ENCODE assay signal across 16 mouse cellular contexts in genomic region chr1:140432039-140432438, GRCm38 (mm10).
"Had no signal": no experiment of that assay in that cellular context is flagged by ENCODE, and none has a peak within 500 bp of the region (broad histone marks: within the 10 kb centered on the region; RNA-seq: fewer than 3 reads in every experiment).

No protein-coding gene starts in this region.

- H3K4me1 ChIP-seq: liver, embryonic 13.5 days; liver, embryonic 15.5 days; lung, embryonic 15.5 days; megakaryocyte, embryonic 14.5 days; neural tube, embryonic 12.5 days had no signal

- H3K9ac ChIP-seq: liver, embryonic 13.5 days; liver, embryonic 15.5 days; liver, postnatal 0 days; lung, embryonic 15.5 days; neural tube, embryonic 12.5 days had no signal

- H3K4me2 ChIP-seq: liver, embryonic 13.5 days; liver, embryonic 15.5 days; lung, embryonic 15.5 days; midbrain, embryonic 11.5 days; neural tube, embryonic 12.5 days had no signal

- H3K27me3 ChIP-seq: liver, embryonic 13.5 days; liver, embryonic 15.5 days; lung, embryonic 15.5 days; megakaryocyte, embryonic 14.5 days; neural tube, embryonic 12.5 days had no signal

- H3K9me3 ChIP-seq: liver, embryonic 13.5 days; liver, embryonic 15.5 days; lung, embryonic 15.5 days; neural tube, embryonic 12.5 days had no signal

- ATAC-seq: liver, postnatal 0 days; lung, postnatal 0 days had no signal

- H3K27ac ChIP-seq: liver, embryonic 13.5 days; liver, embryonic 15.5 days; lung, embryonic 15.5 days; macrophage; neural tube, embryonic 12.5 days had no signal

- H3K36me3 ChIP-seq: liver, embryonic 13.5 days; liver, embryonic 15.5 days; lung, embryonic 15.5 days; neural tube, embryonic 12.5 days had no signal

- DNase-seq: liver, embryonic 13.5 days; liver, postnatal 0 days; lung, adult 2 months; lung, postnatal 14 days; lung, postnatal 36 days; right cerebral cortex, postnatal 14 days; thymus, adult 2 months; thymus, postnatal 25 days; thymus, postnatal 4 days had no signal

- H3K4me3 ChIP-seq: liver, embryonic 13.5 days; liver, embryonic 15.5 days; lung, embryonic 15.5 days; megakaryocyte, embryonic 14.5 days; neural tube, embryonic 12.5 days had no signal
